Mouse (Mus musculus): Measurements from ENCODE around the gene Nhlh2. TPM values are rescaled to one million over a fixed set of nuclear protein-coding genes. Genes with fewer than 3 reads are reported as not detected.

The Nhlh2 gene
- total RNA-seq (2023) = not detected

GRCm38 (mm10) chr3:102009926-102010381 is at the start of gene Nhlh2:
TSS of gene Nhlh2 (plus strand) at chr3:102010076.

Other genes starting within 250 kb of the Nhlh2 start
- gene Mab21l3, start 161.1 kb upstream of the Nhlh2 start, total RNA-seq (2023) = under 1 TPM; 0.18 to 0.34 TPM
- gene Slc22a15, start 85.6 kb upstream of the Nhlh2 start, total RNA-seq (2023) = 10 to 100 TPM; 20.0 to 23.9 TPM
- not detected for gene Casq2, start 76.3 kb downstream of the Nhlh2 start, total RNA-seq (2023)
- not detected for gene Vangl1, start 194.6 kb downstream of the Nhlh2 start, total RNA-seq (2023)

Data from monocyte, adult 59 days (primary cell).